Comparison of ENCODE assay signal across 17 mouse cellular contexts in genomic region chr12:39831079-39831478, GRCm38 (mm10).
"Had no signal": no experiment of that assay in that cellular context is flagged by ENCODE, and none has a peak within 500 bp of the region (broad histone marks: within the 10 kb centered on the region; RNA-seq: fewer than 3 reads in every experiment).

No protein-coding gene starts in this region.

- H3K9me3 ChIP-seq: kidney, embryonic 15.5 days; liver, embryonic 13.5 days; midbrain, embryonic 12.5 days; midbrain, embryonic 15.5 days; neural tube, embryonic 12.5 days; neural tube, embryonic 15.5 days had no signal

- H3K4me2 ChIP-seq: kidney, embryonic 15.5 days; liver, embryonic 13.5 days; midbrain, embryonic 12.5 days; midbrain, embryonic 15.5 days; neural tube, embryonic 12.5 days; neural tube, embryonic 15.5 days had no signal

- H3K4me1 ChIP-seq: kidney, embryonic 15.5 days; liver, embryonic 13.5 days; midbrain, embryonic 12.5 days; midbrain, embryonic 15.5 days; neural tube, embryonic 12.5 days; neural tube, embryonic 15.5 days had no signal

- DNase-seq: kidney, adult 8-10 months; kidney, postnatal 10 days; kidney, postnatal 36 days; layer of hippocampus, postnatal 36 days; liver, embryonic 13.5 days; lung, adult 2 months; right cerebral cortex, postnatal 4 days; thymus, adult 2 months; thymus, postnatal 14 days; thymus, postnatal 4 days had no signal

- H3K27ac ChIP-seq: kidney, embryonic 15.5 days; left cerebral cortex, adult 2 months; liver, embryonic 13.5 days; macrophage; midbrain, embryonic 12.5 days; midbrain, embryonic 15.5 days; neural tube, embryonic 12.5 days; neural tube, embryonic 15.5 days had no signal

- H3K9ac ChIP-seq: kidney, embryonic 15.5 days; liver, embryonic 13.5 days; midbrain, embryonic 12.5 days; midbrain, embryonic 15.5 days; neural tube, embryonic 12.5 days; neural tube, embryonic 15.5 days had no signal

- H3K36me3 ChIP-seq: kidney, embryonic 15.5 days; liver, embryonic 13.5 days; midbrain, embryonic 12.5 days; midbrain, embryonic 15.5 days; neural tube, embryonic 12.5 days; neural tube, embryonic 15.5 days had no signal

- H3K4me3 ChIP-seq: kidney, embryonic 15.5 days; left cerebral cortex, adult 2 months; liver, embryonic 13.5 days; midbrain, embryonic 12.5 days; midbrain, embryonic 15.5 days; neural tube, embryonic 12.5 days; neural tube, embryonic 15.5 days had no signal

- H3K27me3 ChIP-seq: kidney, embryonic 15.5 days; liver, embryonic 13.5 days; midbrain, embryonic 12.5 days; midbrain, embryonic 15.5 days; neural tube, embryonic 12.5 days; neural tube, embryonic 15.5 days had no signal
